Mouse (Mus musculus): ENCODE data around the gene Sestd1. TPM values are rescaled to one million over a fixed set of nuclear protein-coding genes. Genes with fewer than 3 reads are reported as not detected.
A peak's percentile ranks its signal among the peaks of the same experiment; 100 is the strongest.

Gene Sestd1
- total and polyA plus RNA-seq, 3 experiments = not detected

GRCm38 (mm10) chr2:77253227-77253626 lies 27.2 kb downstream of the Sestd1 start:
- Histone ChIP-seq H3K4me1 (ENCODE audit: control insufficient read depth in 1 of 2, insufficient read depth in 2 of 2, low read length in 2 of 2) (no peaks in the 10 kb centered on the region), H3K36me3 (ENCODE audit: control insufficient read depth in 1 of 2, insufficient read depth in 2 of 2, low read length in 2 of 2) (no peaks in the 10 kb centered on the region), H3K79me2 (ENCODE audit: control insufficient read depth, insufficient read depth, low read length, poor library complexity) (no peaks in the 10 kb centered on the region), H3K4me3 (ENCODE audit: control insufficient read depth in 1 of 2, insufficient read depth in 1 of 2, low read depth in 2 of 2, low read length in 2 of 2) (no peak overlapping the region), H3K9me3 (replicated peaks; ENCODE audit: insufficient read depth, low read length) (no peaks in the 10 kb centered on the region), H3K27ac (ENCODE audit: control insufficient read depth, low read depth, low read length) (no peak overlapping the region), H3K9ac (ENCODE audit: control insufficient read depth, low read depth, low read length, poor library complexity, severe bottlenecking) (no peak overlapping the region), H3K27me3 (ENCODE audit: control insufficient read depth in 1 of 2, insufficient read depth in 2 of 2, low read length in 2 of 2) (no peaks in the 10 kb centered on the region)
- TF ChIP-seq SIN3A (IDR thresholded peaks at IDR 0.05; ENCODE audit: low read length) (no peak), NELFE (IDR thresholded peaks at IDR 0.05; ENCODE audit: low read depth, low read length) (no peak), ELF1 (IDR thresholded peaks at IDR 0.05; ENCODE audit: low read depth, low read length) (no peak)
- no peak for DNase-seq (ENCODE audit: low read depth, low spot score)

- no peak for DNase-seq (ENCODE audit: low read depth, low spot score)
- no peak overlapping the region for H3K9ac ChIP-seq (ENCODE audit: control insufficient read depth, low read depth, low read length, poor library complexity, severe bottlenecking)
- H3K27ac ChIP-seq (ENCODE audit: control insufficient read depth, low read depth, low read length) = no peak overlapping the region
- H3K36me3 ChIP-seq (ENCODE audit: control insufficient read depth in 1 of 2, insufficient read depth in 2 of 2, low read length in 2 of 2) = no peaks in the 10 kb centered on the region
- H3K79me2 ChIP-seq (ENCODE audit: control insufficient read depth, insufficient read depth, low read length, poor library complexity) = no peaks in the 10 kb centered on the region
- H3K4me3 ChIP-seq (ENCODE audit: control insufficient read depth in 1 of 2, insufficient read depth in 1 of 2, low read depth in 2 of 2, low read length in 2 of 2) = no peak overlapping the region
- H3K9me3 ChIP-seq (replicated peaks; ENCODE audit: insufficient read depth, low read length) = no peaks in the 10 kb centered on the region
- no peaks in the 10 kb centered on the region for H3K27me3 ChIP-seq (ENCODE audit: control insufficient read depth in 1 of 2, insufficient read depth in 2 of 2, low read length in 2 of 2)
- no peaks in the 10 kb centered on the region for H3K4me1 ChIP-seq (ENCODE audit: control insufficient read depth in 1 of 2, insufficient read depth in 2 of 2, low read length in 2 of 2)
- TF ChIP-seq MYC (IDR thresholded peaks at IDR 0.05; ENCODE audit: low read depth, low read length) (no peak), RCOR1 (IDR thresholded peaks at IDR 0.05; ENCODE audit: low read depth, low read length) (no peak)
Measured at GRCm38 (mm10) chr2:77251736-77252135, 28.7 kb downstream of the Sestd1 start.

- no peaks in the 10 kb centered on the region for H3K27me3 ChIP-seq (ENCODE audit: control insufficient read depth in 1 of 2, insufficient read depth in 2 of 2, low read length in 2 of 2)
- no peaks in the 10 kb centered on the region for H3K79me2 ChIP-seq (ENCODE audit: control insufficient read depth, insufficient read depth, low read length, poor library complexity)
- no peaks in the 10 kb centered on the region for H3K4me1 ChIP-seq (ENCODE audit: control insufficient read depth in 1 of 2, insufficient read depth in 2 of 2, low read length in 2 of 2)
- peak; percentile 15 for DNase-seq (ENCODE audit: low read depth, low spot score)
- H3K4me3 ChIP-seq (ENCODE audit: control insufficient read depth in 1 of 2, insufficient read depth in 1 of 2, low read depth in 2 of 2, low read length in 2 of 2) = no peak overlapping the region
- H3K9ac ChIP-seq (ENCODE audit: control insufficient read depth, low read depth, low read length, poor library complexity, severe bottlenecking) = no peak overlapping the region
- peak in 2 of 3 experiments; percentile 46 to 52; a peak in 4 of 6 replicates for TF ChIP-seq CTCF (IDR thresholded peaks at IDR 0.05 in 2 of 3, conservative IDR thresholded peaks at IDR 0.05 in 1 of 3; ENCODE audit: control insufficient read depth in 1 of 3, insufficient read depth in 1 of 3, low read depth in 2 of 3, low read length in 3 of 3, poor library complexity in 1 of 3, severe bottlenecking in 1 of 3)
- TF ChIP-seq SMC3 (IDR thresholded peaks at IDR 0.05; ENCODE audit: low read depth, low read length) = peak; percentile 36
- no peak for TF ChIP-seq CHD2 (IDR thresholded peaks at IDR 0.05; ENCODE audit: low read length)
- no peak for TF ChIP-seq MYB (IDR thresholded peaks at IDR 0.05; ENCODE audit: low read depth, low read length)
- peak; percentile 25 for TF ChIP-seq RAD21 (IDR thresholded peaks at IDR 0.05; ENCODE audit: low read depth, low read length)
- H3K9me3 ChIP-seq (replicated peaks; ENCODE audit: insufficient read depth, low read length) = no peaks in the 10 kb centered on the region
- H3K36me3 ChIP-seq (ENCODE audit: control insufficient read depth in 1 of 2, insufficient read depth in 2 of 2, low read length in 2 of 2) = no peaks in the 10 kb centered on the region
- H3K27ac ChIP-seq (ENCODE audit: control insufficient read depth, low read depth, low read length) = no peak overlapping the region
Measured at GRCm38 (mm10) chr2:77249771-77250681, 30.4 kb downstream of the Sestd1 start.
